Mouse (Mus musculus): Measurements from ENCODE around the gene 2310007B03Rik. TPM values are rescaled to one million over a fixed set of nuclear protein-coding genes. Genes with fewer than 3 reads are reported as not detected.

2310007B03Rik gene
- polyA plus RNA-seq, 1 experiment = 7.9 TPM

DNA sequence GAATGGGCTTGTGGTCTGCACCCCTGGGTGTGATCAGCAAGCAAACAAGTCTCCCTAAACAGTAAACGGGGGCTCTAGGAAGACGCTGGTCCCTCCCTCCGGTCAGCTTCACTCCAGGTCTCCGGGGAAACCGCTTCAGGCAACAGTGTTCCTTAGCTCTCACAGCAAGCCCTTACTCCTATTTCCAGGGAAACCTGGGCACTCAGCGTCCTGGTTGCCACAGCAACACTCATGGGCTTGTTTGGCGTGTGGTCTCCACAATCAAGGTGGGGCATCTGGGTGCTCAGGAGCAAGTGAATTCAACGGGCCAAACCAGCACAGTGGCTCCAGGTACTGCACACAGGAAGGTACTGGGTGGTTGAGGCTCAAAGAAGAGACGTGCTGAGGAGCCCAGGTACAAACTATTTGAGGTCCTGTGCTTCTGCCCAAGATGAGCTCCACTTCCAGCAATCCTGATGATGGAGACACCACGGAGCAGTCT is 7.6 kb upstream of the 2310007B03Rik start, which contains the start of gene Crocc2:
Gene Crocc2, plus strand, starts transcription at position 431 of the 481 bp plus-strand sequence.
- Histone ChIP-seq H3K27ac (ENCODE audit: insufficient read depth, low read depth, low read length) (no peak within 1 kb of the TSS), H3K4me1 (ENCODE audit: control insufficient read depth, insufficient read depth, low read length) (no peaks in the 10 kb centered on the region), H3K27me3 (replicated peaks; ENCODE audit: control insufficient read depth, insufficient read depth, low read length) (no peaks in the 10 kb centered on the region), H3K36me3 (ENCODE audit: control insufficient read depth, insufficient read depth, low read length) (no peaks in the 10 kb centered on the region), H3K4me3 (ENCODE audit: insufficient read depth, low read depth, low read length) (no peak within 1 kb of the TSS)
- no peak for TF ChIP-seq POLR2A (IDR thresholded peaks at IDR 0.05; ENCODE audit: low read depth, low read length)
- no peak for TF ChIP-seq CTCF (conservative IDR thresholded peaks at IDR 0.05; ENCODE audit: insufficient read depth, insufficient read length, low read depth, low read length)
- DNase-seq = no peak
- 56% methylated on average over 10 of the region's 10 CpGs for WGBS

DNA sequence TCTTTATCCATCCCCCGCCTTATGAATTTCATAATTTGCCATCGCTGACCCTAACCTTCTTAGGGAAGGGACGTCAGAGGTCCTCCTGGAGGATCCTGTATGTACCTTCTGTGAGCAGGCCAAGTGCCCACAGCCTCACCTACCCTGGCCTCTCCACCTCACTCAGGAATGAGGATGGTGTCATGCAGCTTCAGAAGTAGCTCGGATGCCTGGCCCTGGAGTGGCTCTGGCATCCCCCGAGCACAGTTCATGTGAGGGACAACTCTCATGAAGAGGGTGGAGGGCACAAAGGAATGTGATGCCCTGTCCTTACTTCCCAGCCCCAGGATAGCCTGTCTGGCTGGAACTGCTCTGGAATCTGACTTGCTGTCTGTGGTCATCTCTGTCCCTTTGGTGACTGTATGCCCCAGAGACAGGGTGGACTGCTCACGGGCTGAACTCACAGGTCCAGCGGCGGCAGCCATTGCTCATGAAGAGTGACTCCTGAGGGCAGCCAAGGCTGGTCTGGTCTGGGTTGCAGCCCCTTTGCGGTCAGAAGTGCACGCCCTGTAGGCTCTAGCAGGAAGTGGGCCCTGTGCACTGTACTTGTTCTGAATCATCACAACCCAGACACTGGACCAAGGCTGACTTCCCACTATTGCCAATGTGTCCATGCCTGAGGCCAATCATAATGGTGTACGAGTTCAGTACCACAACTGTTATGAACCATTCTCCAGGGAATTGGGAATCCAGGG is 5.8 kb upstream of the 2310007B03Rik start:
- H3K27ac ChIP-seq (ENCODE audit: insufficient read depth, low read depth, low read length) = no peak overlapping the region
- no peaks in the 10 kb centered on the region for H3K27me3 ChIP-seq (replicated peaks; ENCODE audit: control insufficient read depth, insufficient read depth, low read length)
- no peaks in the 10 kb centered on the region for H3K4me1 ChIP-seq (ENCODE audit: control insufficient read depth, insufficient read depth, low read length)
- TF ChIP-seq POLR2A (IDR thresholded peaks at IDR 0.05; ENCODE audit: low read depth, low read length) (no peak), CTCF (conservative IDR thresholded peaks at IDR 0.05; ENCODE audit: insufficient read depth, insufficient read length, low read depth, low read length) (no peak)
- 85% methylated on average over 11 of the region's 11 CpGs for WGBS
- no peaks in the 10 kb centered on the region for H3K36me3 ChIP-seq (ENCODE audit: control insufficient read depth, insufficient read depth, low read length)
- DNase-seq = no peak
- H3K4me3 ChIP-seq (ENCODE audit: insufficient read depth, low read depth, low read length) = no peak overlapping the region

DNA sequence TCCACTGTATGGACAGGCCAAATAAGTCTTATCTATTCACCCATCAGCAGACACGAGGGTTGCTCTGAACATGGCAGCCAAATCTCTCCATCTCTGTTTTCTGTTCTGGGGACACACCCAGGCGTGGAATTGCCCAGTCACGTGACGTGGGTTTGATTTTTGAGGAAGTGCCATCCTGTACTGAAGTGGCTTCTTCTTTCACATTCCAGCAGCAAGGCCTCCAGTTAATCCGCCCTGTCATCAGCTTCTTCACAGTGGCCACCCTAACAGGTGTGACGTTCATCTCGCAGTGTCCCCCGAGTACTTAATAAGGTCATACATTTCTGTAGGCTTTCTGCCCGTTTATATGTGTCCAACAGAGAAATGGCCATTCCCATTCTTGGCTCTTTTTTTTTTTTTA is 4.7 kb upstream of the 2310007B03Rik start:
- no peaks in the 10 kb centered on the region for H3K36me3 ChIP-seq (ENCODE audit: control insufficient read depth, insufficient read depth, low read length)
- no peak overlapping the region for H3K4me3 ChIP-seq (ENCODE audit: insufficient read depth, low read depth, low read length)
- no peak for TF ChIP-seq CTCF (conservative IDR thresholded peaks at IDR 0.05; ENCODE audit: insufficient read depth, insufficient read length, low read depth, low read length)
- no peak for TF ChIP-seq POLR2A (IDR thresholded peaks at IDR 0.05; ENCODE audit: low read depth, low read length)
- 75% methylated on average over 9 of the region's 9 CpGs for WGBS
- DNase-seq = no peak
- H3K4me1 ChIP-seq (ENCODE audit: control insufficient read depth, insufficient read depth, low read length) = 0 out of 2 replicates have a peak, but pooled peaks cover 3% of the 10 kb centered on the region
- no peak overlapping the region for H3K27ac ChIP-seq (ENCODE audit: insufficient read depth, low read depth, low read length)
- no peaks in the 10 kb centered on the region for H3K27me3 ChIP-seq (replicated peaks; ENCODE audit: control insufficient read depth, insufficient read depth, low read length)

DNA sequence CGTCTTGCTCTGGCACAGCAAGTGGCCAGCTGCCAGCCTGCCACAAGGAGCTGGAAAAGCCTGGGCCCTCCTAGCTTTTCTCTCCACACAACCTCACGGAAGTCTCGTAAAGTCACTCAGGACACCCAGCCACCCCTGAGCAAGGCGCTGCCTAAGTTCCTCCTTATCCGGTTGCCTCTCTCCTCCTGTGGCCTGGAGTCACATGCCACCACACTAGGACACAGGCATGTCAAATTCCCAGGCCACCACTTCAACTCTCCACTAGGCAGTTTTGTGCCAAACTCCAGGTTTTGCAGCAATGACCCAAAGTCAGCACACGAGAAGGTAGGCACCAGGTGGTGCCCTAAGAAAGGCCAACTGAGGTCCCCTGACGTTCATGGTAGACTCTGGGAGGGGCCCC is 1.8 kb upstream of the 2310007B03Rik start:
- WGBS = 85% methylated on average over 7 of the region's 7 CpGs
- DNase-seq = no peak
- Histone ChIP-seq H3K4me3 (ENCODE audit: insufficient read depth, low read depth, low read length) (no peak overlapping the region), H3K27me3 (replicated peaks; ENCODE audit: control insufficient read depth, insufficient read depth, low read length) (no peaks in the 10 kb centered on the region), H3K36me3 (ENCODE audit: control insufficient read depth, insufficient read depth, low read length) (no peaks in the 10 kb centered on the region), H3K27ac (ENCODE audit: insufficient read depth, low read depth, low read length) (no peak overlapping the region), H3K4me1 (ENCODE audit: control insufficient read depth, insufficient read depth, low read length) (peaks cover 3% of the 10 kb centered on the region; the same call in 1 of the 2 replicates)
- TF ChIP-seq CTCF (conservative IDR thresholded peaks at IDR 0.05; ENCODE audit: insufficient read depth, insufficient read length, low read depth, low read length) (no peak), POLR2A (IDR thresholded peaks at IDR 0.05; ENCODE audit: low read depth, low read length) (no peak)

DNA sequence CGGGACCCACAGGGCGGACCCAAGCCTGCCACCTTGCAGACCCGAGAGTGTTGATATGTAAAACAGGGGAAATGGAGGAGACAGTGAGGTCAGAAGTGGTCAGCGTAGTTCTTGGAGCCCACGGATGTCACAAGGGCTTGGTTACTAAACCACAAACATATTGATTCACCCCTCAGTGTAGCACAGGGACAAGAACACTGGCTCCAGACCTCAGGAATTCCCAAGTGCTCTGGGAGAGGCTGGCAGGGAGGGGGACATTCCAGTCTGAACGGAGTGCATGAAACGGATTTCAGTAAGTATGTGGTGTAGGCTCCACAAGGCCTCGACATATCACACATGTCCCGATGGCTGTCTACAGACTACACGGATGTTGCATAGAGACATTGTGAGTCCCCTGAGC is 1.2 kb upstream of the 2310007B03Rik start:
- H3K4me1 ChIP-seq (ENCODE audit: control insufficient read depth, insufficient read depth, low read length) = peaks cover 3% of the 10 kb centered on the region; the same call in 1 of the 2 replicates
- no peak for TF ChIP-seq POLR2A (IDR thresholded peaks at IDR 0.05; ENCODE audit: low read depth, low read length)
- no peak overlapping the region for H3K4me3 ChIP-seq (ENCODE audit: insufficient read depth, low read depth, low read length)
- WGBS = 77% methylated on average over 10 of the region's 10 CpGs
- no peaks in the 10 kb centered on the region for H3K36me3 ChIP-seq (ENCODE audit: control insufficient read depth, insufficient read depth, low read length)
- no peak overlapping the region for H3K27ac ChIP-seq (ENCODE audit: insufficient read depth, low read depth, low read length)
- H3K27me3 ChIP-seq (replicated peaks; ENCODE audit: control insufficient read depth, insufficient read depth, low read length) = no peaks in the 10 kb centered on the region
- no peak for DNase-seq

DNA sequence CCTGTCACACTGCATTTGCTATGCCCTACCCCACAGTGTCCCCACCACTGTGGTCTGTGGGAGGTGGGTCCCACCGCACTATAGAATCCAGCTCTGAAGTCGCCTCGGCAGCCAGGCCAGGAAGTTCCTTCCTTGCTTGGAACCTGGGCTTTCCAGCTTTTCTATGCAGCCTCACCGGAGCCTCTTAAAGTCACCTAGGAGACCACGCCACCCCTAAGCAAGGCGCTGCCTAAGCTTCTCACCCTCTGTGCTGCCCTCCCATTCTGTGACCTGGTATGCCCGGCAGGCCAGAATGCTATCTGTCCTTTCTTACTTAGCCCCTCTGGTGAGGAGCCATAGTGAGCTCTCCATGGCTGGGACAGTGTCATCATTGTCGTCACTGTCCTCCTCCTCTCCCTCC is 602 bp upstream of the 2310007B03Rik start:
- H3K36me3 ChIP-seq (ENCODE audit: control insufficient read depth, insufficient read depth, low read length) = no peaks in the 10 kb centered on the region
- H3K27me3 ChIP-seq (replicated peaks; ENCODE audit: control insufficient read depth, insufficient read depth, low read length) = no peaks in the 10 kb centered on the region
- no peak for DNase-seq
- no peak overlapping the region for H3K27ac ChIP-seq (ENCODE audit: insufficient read depth, low read depth, low read length)
- H3K4me3 ChIP-seq (ENCODE audit: insufficient read depth, low read depth, low read length) = no peak overlapping the region
- H3K4me1 ChIP-seq (ENCODE audit: control insufficient read depth, insufficient read depth, low read length) = peaks cover 3% of the 10 kb centered on the region; the same call in 1 of the 2 replicates
- TF ChIP-seq CTCF (conservative IDR thresholded peaks at IDR 0.05; ENCODE audit: insufficient read depth, insufficient read length, low read depth, low read length) (no peak), POLR2A (IDR thresholded peaks at IDR 0.05; ENCODE audit: low read depth, low read length) (no peak)
- whole genome bisulfite sequencing = 86% methylated on average over 8 of the region's 8 CpGs

GRCm38 (mm10) chr1:93159566-93160500 is 915 bp downstream of the 2310007B03Rik start:
- no peak for DNase-seq
- H3K27ac ChIP-seq (ENCODE audit: insufficient read depth, low read depth, low read length) = no peak overlapping the region
- H3K4me3 ChIP-seq (ENCODE audit: insufficient read depth, low read depth, low read length) = no peak overlapping the region

More at GRCm38 (mm10) chr1:93159566-93160500, 915 bp downstream of the 2310007B03Rik start:
- TF ChIP-seq POLR2A (IDR thresholded peaks at IDR 0.05; ENCODE audit: low read depth, low read length) = no peak
- no peak for TF ChIP-seq CTCF (conservative IDR thresholded peaks at IDR 0.05; ENCODE audit: insufficient read depth, insufficient read length, low read depth, low read length)
- 54% methylated on average over 21 of the region's 21 CpGs for WGBS
- H3K36me3 ChIP-seq (ENCODE audit: control insufficient read depth, insufficient read depth, low read length) = no peaks in the 10 kb centered on the region
- no peaks in the 10 kb centered on the region for H3K27me3 ChIP-seq (replicated peaks; ENCODE audit: control insufficient read depth, insufficient read depth, low read length)
- peaks cover 3% of the 10 kb centered on the region; the same call in 1 of the 2 replicates for H3K4me1 ChIP-seq (ENCODE audit: control insufficient read depth, insufficient read depth, low read length)

Data from kidney, adult 2 months (tissue).